Mouse (Mus musculus) embryonic fibroblast, embryonic 13.5 days (primary cell): ENCODE measurements at regions not wholly inside any gene's neighbourhood (a gene's known extent, or its start where the extent isn't known, plus 50 kb on each side); places are given as distances from the start of the nearest gene placed in this dataset.

Source experiments
- CTCF ChIP-seq: IDR thresholded peaks from 2 replicates; pipeline ENCODE4 v1.5.1; 2011; ENCODE audit warnings: mild to moderate bottlenecking, control low read depth, low read length, moderate library complexity, borderline replicate concordance; ENCODE audit not compliant: insufficient read depth
- POLR2A ChIP-seq: IDR thresholded peaks from 2 replicates; pipeline ENCODE4 v1.6.1; 2011; ENCODE audit warnings: low read depth, mild to moderate bottlenecking, control low read depth, low read length, moderate library complexity

- TF ChIP-seq POLR2A (no peak), CTCF (no peak)
These were observed 90.1 kb downstream of the Cldn1 start for GRCm38 (mm10) chr16:26281496-26281895.
